Mouse (Mus musculus): ENCODE measurements around the gene Smco4.

DNA sequence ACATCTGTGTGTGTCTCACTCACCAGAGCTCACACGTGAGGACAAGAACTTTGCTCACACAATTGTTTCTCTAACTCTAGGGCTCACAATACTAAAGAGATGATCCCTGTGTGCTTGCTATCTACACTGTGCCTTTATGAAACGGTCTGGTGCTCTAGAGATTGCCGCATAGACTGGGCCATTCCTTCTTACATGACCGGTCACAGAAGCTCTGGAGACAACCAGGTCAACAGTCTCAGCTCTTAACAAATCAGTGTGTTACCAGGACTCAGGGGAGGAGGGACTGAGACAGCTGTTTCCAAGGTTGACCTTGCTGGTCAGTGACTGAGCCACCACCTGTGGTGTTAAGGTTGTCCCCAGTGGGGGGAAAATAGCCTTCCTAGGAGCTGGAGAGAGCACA, 1.5 kb upstream of the Smco4 start:
- no peak for TF ChIP-seq POLR2A (IDR thresholded peaks at IDR 0.05; ENCODE audit: borderline replicate concordance, low read depth, low read length)
- no peak for TF ChIP-seq CTCF (IDR thresholded peaks at IDR 0.05; ENCODE audit: low read depth, low read length)
